Mouse (Mus musculus): Measurements from ENCODE around the gene Ifitm5.

Gene Ifitm5

DNA sequence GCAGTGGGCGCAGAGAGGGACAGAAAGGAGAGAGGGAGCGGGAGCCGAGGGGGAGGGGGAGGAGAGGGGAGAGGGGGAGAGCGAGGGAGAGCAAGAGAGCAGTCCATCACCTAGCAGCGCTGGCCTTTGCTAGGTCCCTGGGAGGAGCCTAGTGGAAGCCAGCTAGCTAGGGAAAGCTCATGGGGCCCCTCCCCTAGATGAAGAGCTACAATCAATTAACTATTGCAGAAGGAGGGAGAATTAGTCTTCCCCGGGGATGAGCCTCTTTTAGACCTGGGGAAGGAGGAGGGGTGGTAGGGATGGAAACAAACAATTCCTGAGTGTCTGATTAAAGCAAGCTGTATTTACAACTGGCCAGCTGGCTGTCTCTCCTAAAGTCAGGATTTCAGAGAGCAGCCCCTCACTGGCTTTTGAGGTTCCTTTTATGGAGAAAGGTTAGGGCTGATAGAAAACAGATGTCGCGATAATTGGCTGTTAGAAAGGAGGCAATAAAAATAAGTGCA lies 10.4 kb downstream of the Ifitm5 start:
- ATAC-seq (ENCODE audit: low TSS enrichment), result no peak

DNA sequence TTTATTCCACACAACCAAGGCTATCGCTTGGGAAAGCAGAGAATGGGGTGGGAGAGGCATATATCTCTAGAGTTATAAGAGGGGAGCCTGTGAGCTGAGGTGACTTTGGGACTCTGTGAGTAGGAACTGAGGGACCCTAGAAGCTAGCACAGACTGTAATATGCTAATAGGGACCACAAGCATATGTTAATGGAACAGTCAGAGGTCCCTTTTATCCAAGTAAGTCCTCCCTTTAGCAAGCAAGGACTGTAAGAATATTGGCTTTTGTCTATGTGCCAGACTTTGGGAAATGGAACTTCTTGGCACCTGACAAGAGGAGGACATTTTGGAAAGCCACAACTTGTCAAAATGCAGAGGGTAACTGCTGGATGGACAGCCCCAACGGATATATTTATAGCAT lies 11.2 kb downstream of the Ifitm5 start:
- ATAC-seq (ENCODE audit: low TSS enrichment), result no peak

DNA sequence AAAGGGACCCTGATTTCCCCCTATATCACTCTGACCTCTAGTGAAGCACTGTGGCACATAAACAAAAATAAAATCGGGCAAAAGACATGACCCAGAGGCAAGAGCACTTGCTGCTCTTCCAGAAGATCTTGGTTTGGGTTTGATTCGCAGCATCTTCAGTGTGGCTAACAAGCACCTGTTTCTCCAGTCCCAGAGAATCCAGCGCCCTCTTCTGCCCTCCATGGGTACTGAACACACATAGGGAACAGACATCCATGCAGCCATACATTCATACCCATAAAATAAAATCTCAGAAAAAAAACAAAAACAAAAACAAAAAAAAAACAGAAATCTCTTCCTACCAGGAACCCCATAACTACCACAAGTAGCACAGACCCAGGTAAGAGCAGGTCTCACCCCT lies 11.7 kb downstream of the Ifitm5 start:
- no peak for ATAC-seq (ENCODE audit: low TSS enrichment)

DNA sequence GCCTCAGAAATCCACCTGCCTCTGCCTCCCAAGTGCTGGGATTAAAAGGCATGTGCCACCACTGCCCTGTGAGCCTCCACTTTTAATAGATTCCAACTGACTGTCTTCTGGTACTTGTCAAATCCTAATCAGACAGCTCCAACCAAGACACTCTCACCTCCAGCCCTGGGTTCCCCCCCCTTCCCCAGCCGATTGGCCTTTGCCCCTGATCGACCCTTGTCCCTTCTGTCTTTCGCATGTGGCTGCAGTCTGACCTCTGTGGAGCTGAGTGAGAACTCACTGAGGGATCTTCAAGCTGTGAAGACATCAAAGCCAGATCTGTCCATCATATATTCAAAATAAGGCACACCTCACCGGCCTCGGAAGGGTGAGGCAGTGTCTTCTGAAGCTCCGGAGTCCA lies 22.9 kb downstream of the Ifitm5 start:
- ATAC-seq (ENCODE audit: low TSS enrichment), result no peak

DNA sequence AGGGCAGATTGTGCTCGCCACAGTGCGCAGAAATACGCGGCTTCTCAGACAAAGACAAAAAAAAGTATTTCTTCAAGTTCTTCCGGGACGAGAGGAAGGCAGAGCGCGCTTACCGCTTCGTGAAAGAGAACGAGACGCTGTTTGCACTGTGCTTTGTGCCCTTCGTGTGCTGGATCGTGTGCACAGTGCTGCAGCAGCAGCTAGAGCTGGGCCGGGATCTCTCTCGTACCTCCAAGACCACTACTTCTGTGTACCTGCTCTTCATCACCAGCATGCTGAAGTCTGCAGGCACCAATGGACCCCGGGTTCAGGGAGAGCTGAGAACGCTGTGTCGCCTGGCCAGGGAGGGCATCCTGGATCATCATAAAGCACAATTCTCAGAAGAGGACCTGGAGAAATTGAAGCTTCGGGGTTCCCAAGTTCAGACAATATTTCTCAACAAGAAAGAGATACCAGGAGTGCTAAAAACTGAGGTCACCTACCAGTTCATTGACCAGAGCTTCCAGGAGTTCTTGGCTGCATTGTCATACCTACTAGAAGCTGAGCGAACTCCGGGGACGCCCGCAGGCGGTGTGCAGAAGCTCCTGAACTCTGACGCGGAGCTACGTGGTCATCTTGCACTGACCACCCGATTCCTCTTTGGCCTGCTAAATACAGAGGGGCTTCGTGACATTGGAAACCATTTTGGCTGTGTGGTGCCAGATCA lies 26.9 kb downstream of the Ifitm5 start:
- peak; percentile 57; the same call in 1 of the 2 replicates for ATAC-seq (ENCODE audit: low TSS enrichment)

DNA sequence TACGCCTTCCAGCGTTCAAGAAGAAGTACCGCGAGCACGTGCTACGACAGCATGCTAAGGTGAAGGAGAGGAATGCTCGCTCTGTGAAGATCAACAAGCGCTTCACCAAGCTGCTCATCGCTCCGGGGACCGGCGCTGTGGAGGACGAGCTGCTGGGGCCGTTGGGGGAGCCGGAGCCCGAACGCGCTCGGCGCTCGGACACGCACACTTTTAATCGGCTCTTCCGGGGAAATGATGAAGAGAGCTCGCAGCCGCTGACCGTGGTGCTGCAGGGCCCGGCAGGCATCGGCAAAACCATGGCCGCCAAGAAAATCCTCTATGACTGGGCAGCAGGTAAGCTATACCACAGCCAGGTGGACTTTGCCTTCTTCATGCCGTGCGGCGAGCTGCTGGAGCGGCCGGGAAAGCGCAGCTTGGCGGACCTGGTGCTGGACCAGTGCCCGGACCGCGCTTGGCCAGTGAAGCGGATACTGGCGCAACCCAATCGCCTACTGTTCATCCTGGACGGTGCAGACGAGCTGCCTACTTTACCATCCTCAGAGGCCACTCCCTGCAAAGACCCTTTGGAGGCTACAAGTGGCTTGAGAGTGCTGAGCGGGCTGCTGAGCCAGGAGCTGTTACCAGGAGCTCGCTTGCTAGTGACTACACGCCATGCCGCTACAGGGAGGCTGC lies 27.6 kb downstream of the Ifitm5 start:
- peak; percentile 72; the same call in 1 of the 2 replicates for ATAC-seq (ENCODE audit: low TSS enrichment)

DNA sequence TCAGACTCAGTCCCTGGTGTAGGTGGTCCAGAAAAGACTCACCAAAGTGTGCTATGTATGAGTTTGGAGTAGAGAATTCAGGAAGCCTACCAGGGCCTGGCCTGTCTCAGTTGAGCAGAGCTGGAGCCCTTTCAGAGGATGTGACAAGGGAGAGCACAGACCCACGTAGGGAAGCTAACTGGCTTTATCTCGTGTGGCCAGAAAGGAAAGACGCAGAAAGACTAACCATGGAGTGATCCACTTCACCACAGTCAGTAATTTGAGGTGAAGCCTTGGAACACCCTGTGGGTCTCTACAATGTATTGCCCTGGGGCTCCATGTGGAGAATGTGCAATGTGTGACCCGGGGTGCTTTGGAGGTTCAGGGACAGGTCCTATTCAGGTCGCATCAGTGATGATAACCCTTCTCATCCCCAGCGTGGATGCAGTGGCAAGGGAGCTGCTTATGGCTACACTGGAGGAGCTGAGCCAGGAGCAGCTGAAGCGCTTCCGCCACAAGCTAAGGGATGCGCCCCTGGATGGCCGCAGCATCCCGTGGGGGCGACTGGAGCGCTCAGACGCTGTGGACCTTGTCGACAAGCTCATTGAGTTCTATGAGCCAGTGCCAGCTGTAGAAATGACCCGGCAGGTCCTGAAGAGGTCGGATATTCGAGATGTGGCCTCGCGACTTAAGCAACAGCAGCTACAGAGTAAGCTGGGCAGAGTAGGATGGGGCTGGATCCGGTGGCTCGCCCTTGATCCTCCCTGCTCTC lies 28.7 kb downstream of the Ifitm5 start:
- no peak for ATAC-seq (ENCODE audit: low TSS enrichment)

DNA sequence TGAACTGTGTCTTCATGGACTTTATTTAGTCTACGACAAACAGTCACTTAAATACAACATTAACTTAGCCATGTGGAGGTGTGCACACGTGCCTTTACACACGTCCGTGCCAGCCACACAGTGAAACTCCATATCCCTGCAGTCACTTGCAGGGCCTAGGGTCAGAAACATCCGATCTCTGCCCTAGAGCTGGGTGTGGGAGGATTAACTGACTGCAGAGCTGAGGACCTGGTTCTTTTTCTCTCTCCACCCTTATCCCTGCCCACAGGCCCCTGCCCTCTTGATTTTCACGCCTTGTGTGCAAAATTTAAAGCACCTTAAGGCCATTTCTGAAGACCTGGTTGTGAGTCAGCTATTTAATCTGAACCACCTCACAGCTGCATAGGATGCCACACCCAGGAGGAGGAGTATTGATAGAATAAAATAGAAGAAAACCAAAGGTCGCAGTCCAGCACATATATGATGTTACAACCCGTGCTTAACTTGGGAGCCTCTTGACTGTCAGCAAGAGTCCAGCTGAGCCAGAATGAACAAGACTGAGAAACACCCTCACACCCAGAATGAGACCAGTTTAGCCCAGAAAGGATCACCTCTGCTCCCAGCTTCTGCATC lies 29.6 kb downstream of the Ifitm5 start, which contains the start of gene Nlrp6:
Gene Nlrp6 (plus strand): TSS at position 485 of the 612 bp plus-strand sequence.
- no peak for ATAC-seq (ENCODE audit: low TSS enrichment)

DNA sequence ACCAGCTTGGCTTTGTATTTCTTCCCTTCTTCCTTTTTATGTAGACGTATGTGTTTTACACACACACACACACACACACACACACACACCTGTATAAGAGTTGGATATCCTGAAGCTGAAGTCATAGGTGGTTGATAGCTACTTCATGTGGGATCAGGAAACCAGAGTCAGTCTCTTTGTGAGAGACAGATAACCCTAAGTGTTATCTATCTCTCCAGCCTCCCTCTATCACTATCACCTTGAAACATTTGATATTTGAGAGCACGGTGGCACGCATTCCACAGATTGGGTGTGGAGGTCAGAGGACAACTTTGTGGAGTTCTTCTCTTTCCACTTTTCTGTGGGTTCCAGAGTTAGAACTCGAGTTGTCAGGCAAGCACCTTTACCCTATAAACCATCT lies 30.2 kb downstream of the Ifitm5 start:
- ATAC-seq (ENCODE audit: low TSS enrichment), result no peak

DNA sequence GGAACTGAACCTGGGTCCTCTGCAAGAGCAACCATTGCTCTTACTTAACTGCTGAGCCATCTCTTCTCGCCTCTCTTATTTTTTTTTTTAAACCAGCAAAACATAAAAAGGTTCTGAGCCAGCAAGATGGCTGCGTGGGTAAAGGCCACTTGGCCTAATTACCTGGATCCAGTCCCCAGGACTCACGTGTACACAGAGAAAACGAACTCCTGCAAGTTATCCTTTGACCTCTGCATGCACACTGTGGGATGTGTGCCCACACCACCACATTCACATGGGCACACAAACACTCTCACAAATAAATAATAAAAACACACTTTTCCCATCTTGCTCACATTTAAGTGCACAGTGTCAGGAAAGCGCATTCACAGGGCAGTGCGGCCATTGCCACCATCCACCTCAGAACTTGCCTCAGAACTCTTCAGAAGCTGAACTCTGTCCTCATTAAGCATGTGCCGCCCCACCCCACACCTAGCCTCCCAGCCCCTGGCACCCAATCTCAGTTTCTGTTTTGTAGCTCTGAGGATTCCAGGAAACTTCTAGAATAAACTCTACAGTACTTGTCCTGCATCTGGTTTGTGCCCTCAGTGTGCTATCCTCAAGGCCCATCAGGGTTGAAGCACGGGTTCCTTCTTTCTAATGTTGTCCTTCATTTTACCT lies 35.9 kb downstream of the Ifitm5 start:
- no peak for ATAC-seq (ENCODE audit: low TSS enrichment)

DNA sequence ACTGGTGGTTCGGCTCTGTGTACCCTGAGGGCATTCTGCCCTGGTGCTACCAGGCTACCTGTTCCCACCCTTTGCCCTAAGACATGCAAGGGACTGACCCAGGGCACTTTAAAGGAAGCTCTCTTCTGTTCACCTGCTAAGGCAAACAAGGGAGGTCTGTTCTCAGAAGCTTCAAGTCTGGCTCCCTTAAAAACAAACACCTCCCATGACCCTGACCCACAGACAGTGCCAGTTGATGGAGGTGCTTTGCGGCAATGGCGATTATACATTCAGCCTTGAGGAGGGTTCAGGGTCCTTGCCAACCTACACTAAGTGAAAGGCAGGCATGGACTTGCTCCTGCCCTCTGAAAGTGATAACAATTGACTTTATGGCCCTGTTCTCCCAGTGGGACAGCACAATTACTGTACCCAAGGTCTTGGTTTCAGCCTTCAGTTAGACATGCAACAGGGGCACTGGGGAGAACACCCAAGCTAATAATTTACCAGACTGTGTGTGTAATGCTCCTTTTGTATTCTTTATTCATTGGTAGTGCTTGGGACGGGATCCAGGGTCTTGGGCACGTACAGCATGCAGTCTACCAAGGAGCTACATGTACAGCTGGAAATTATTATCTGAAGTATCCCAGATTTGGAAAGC lies 37.1 kb downstream of the Ifitm5 start:
- no peak for ATAC-seq (ENCODE audit: low TSS enrichment)

DNA sequence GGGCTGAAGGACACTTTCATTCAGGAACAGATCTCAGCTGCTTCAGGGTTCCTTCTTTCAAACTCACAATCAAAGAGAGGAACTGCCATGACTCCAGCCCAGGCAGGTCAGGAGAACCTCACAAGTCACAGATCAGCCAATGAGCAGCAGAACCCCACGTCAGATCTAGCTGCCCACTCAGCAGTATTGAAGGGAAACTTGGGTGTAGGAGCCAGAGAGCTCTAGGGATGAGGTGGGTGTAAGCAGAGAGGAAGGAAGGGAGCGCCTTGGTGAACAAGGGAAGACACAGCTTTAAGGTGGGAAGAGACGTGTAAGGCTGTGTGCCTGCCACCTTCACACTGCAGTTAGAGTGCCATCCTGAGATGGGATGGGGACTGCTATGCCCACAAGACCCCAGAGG lies 37.8 kb downstream of the Ifitm5 start:
- peak; percentile 93 for ATAC-seq (ENCODE audit: low TSS enrichment)

DNA sequence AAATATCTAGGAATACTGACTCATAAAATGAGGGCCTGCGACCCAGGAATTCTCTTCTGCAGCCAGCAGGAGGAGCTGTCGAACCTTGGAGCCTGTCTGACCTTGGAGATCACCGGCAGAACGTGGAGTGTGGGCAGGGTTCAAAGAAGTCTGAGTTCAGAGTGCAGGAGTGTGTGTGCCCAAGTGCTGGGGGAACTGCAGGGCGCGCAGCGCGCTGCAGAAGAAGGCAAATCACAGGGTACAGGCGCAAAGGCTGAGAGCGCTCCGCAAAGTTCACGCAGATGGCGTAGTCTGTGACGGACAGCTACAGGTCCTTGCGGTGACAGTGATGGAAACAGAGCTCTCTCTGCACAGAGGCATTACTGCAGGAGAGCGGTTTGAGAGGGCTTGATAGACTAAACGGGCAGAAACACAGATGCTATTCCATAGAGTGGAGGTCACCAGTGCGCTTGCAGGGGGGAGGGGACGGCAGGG lies 41.4 kb downstream of the Ifitm5 start:
- peak; percentile 36; the same call in 1 of the 2 replicates for ATAC-seq (ENCODE audit: low TSS enrichment)

DNA sequence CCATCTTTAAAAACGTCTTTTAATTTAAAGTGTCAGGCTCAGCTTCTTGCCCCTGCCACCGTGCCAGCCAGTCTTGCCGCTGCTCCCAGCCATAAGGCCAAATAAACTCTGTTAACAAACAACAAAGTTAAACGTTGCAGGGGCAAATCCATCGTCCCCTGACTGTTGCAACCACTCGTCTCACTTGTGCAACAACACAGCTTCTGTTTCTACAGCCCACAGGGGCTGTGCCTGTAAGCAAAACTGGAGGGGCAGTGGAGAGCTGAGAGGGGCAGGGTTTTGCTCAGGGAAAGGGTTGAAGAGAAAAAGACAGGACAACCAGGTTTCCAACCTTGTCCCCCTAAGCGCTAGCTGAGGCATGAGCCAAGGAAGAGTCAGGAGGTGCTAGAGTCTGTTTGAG lies 41.9 kb downstream of the Ifitm5 start:
- no peak for ATAC-seq (ENCODE audit: low TSS enrichment)

DNA sequence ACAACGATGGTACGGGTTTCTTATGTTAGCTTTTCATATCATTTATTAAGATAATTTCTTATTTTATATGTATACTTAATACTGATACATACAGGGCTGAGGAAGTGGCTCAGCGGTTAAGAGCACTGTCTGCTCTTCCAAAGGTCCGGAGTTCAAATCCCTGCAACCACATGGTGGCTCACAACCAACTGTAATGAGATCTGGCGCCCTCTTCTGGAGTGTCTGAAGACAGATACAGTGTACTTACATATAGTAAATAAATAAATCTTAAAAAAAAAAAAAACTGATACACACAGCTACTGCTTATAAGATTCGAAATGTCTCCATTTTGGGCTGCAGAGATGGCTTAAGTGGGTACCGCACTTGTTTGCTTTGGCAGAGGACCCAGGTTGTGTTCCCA lies 42.4 kb downstream of the Ifitm5 start:
- no peak for ATAC-seq (ENCODE audit: low TSS enrichment)

DNA sequence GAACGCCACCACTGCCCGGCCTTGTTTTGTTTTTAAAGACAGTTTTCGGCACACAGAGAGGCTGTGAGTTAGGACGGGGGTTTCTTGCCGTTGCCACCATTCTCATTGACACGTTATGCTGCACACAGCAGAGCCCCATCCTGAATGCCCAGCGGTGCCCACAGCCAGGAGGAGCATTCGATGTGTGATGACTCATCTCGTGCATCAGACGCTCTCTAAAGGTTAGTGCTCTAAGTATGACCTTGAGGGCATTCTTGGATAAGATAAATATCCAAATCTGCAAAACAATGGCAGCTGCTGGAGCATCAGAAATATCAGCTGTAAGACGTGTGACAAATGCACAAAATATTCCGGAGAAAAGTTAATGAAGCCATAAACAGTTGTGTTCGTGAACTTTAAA lies 43.0 kb downstream of the Ifitm5 start:
- ATAC-seq (ENCODE audit: low TSS enrichment), result no peak

DNA sequence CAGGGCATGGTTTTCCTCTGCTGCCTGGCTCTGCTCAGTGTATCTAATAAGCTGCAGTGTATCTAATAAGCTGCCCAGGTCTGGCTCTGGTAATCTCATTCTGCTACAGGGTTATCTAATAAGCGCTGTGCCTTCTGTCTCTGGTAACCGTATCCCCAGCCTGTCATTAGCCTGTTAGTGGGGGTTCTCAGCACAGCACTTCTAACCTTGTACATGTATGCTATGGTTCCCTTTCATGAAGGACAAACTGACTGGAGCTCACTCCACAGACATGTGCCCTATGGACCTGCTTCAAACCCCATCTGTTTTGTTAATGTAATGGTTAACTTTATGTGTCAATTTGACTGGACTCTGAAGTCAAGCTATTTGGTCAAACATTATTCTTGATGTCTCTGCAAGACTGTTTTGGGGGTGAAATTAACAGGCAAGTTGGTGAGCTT lies 44.4 kb downstream of the Ifitm5 start:
- no peak for ATAC-seq (ENCODE audit: low TSS enrichment)

DNA sequence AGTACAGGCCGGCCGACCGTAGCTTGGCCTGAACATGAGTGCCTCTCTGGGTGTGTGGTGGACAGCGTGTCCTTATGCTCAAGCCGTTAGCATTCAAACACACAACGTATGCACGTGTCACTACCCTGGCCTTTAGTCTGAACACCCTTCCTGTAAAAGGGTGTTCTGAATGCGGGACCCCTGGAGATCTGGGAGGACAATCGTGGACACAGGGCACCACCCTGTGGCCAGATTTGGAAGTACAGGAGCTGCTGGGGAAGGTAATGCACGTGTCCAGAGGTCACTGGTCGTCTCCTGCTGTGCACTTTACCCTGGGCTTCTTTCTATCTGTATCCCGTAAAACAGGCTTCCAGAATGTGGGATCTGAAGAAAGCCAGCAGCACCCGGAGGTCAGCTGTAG lies 46.9 kb downstream of the Ifitm5 start:
- ATAC-seq (ENCODE audit: low TSS enrichment), result no peak

DNA sequence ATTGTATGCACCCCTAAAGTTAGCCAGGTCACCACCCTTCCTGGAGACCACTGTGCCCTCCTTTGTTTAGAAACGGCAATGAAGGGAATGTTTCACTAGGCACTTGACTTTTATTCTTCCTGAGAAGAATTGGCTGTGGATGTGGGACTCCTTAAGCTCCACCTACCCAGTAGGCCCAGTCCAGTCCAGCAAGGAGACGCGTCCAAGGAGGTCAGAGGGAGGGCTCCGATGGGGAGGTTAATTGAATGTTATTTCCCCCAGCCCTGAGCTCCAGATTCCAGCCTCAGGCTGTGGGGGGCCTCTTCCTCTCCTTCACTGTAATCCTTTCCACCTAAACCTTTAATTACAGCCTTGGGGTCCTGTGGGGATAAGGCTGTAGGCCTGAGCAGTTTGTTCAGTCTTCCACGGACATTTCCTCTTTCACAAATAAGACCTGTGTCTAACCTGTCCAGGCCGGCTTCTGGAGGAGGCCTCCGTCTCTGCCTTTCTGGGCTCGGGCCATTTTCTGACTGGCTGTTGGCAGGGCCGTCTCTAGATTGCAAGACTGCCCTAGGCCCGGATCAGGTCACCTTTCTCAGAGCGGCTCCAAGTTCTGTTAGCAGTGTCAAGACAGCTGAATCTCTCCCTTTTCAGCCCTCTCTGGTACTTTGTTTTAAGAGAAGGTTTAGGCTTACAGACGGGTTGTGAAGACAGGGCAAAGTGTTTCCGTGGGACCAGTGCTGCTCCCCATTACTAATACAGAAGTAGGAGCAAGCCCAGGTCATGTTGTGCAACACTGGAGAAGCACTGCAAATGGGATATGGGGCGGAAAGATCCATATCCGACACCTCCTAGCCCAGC lies 47.8 kb downstream of the Ifitm5 start:
- ATAC-seq (ENCODE audit: low TSS enrichment), result no peak

DNA sequence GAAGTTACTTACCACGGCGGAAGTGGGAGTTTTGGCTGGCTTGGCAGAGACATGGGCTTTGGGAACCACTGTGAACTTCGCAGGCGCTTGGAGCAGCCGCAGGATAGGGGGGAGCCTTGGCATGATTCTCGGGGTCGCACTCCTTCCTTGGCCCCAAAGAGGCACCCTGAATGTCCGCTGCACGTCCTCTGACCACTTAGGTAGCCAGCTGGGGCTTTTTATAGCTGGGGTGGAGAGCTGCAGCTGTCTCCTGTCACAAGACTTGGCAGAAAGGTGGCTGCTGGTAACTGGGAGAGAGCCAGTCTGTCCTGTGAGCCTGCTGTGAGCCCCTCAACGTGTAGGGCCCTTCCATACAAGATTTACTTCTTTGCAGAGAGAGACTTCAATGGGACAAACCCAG lies 49.9 kb downstream of the Ifitm5 start, which contains the start of gene Cox8b:
Gene Cox8b (minus strand): TSS at position 227 of the 400 bp plus-strand sequence.
- no peak for ATAC-seq (ENCODE audit: low TSS enrichment)

All from frontal cortex, adult (tissue).